Mouse (Mus musculus): ENCODE measurements around the gene Idi2.

DNA sequence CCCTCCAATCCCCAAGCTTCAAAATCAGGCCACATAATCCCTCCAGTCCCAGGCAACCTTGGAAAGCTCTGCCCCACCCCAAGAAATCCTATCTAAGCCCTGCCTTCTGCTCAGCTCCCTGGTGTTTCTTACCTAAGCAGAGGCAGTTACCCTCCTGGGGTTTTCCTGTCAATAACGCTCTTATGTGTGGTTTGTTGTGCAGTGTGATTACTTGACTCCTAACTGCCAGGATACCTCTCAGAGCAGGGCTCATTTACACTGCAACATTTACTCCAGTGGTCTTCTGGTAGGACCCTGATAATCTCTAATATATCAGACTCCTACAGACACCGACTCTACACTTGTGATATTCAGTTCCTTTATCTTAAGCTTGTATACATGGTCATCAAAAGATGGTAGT is 19.2 kb upstream of the Idi2 start:
- no peak for TF ChIP-seq POLR2A (IDR thresholded peaks at IDR 0.05; ENCODE audit: insufficient read depth, low read length)
- TF ChIP-seq CTCF (IDR thresholded peaks at IDR 0.05; ENCODE audit: low read depth, low read length) = no peak
- TF ChIP-seq EP300 (IDR thresholded peaks at IDR 0.05; ENCODE audit: insufficient read depth, low read depth, low read length) = no peak
